Mouse (Mus musculus) kidney, adult 2 months (tissue): ENCODE results near the gene Pdia6.

Experiments
- CTCF ChIP-seq: fragments of 200-500 bp; conservative IDR thresholded peaks from 2 replicates; pipeline ENCODE4 v1.5.1; 2011; ENCODE audit warnings: low read depth, mild to moderate bottlenecking, control low read depth, low read length, moderate library complexity, mixed read lengths; ENCODE audit not compliant: insufficient read depth, insufficient read length
- POLR2A ChIP-seq: fragments of 200-500 bp; IDR thresholded peaks from one replicate; pipeline ENCODE4 v1.6.1; 2011; ENCODE audit warnings: low read depth, low read length, control low read depth

DNA sequence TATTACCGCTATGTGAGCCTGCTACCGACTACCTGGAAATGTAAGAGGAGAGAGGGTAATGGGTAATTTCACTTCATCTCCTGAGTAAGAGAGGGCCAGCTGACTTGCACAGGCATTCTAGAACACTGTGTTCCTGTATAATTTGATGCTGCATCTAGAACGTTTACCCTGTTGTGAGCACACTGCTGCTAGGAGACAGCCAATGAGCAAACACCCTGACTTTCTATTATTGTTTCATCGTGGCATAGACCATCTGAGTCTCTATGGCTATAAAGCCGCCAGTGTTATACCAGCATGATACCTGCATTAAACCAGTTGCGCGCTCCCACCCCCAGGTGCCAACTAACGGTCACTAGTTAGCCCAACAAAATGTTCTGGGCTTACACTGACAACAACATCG is 24.7 kb upstream of the Pdia6 start:
- TF ChIP-seq CTCF (no peak), POLR2A (no peak)
